Mouse (Mus musculus) forebrain, embryonic 15.5 days (tissue): ENCODE measurements around the gene Hnrnpul1. TPM values are rescaled to one million over a fixed set of nuclear protein-coding genes. Genes with fewer than 3 reads are reported as not detected.
A peak's percentile ranks its signal among the peaks of the same experiment; 100 is the strongest.

Experiments
- ATAC-seq: fragments of 200-750 bp; cut with Nextera tagmentation; replicated peaks from 2 replicates; pipeline ENCODE4 v1.8.0; 2017; ENCODE audit warnings: mild to moderate bottlenecking, moderate TSS enrichment, moderate library complexity
- H3K27ac ChIP-seq: fragments of 300-500 bp; sonication (generic); replicated peaks from 2 replicates; pipeline ENCODE4 v1.5.1; 2015; ENCODE audit warnings: mild to moderate bottlenecking, inconsistent platforms
- H3K27me3 ChIP-seq: fragments of 300-500 bp; sonication (generic); 2 replicates; pipeline ENCODE4 v1.6.1; 2015; ENCODE audit warnings: inconsistent platforms
- H3K36me3 ChIP-seq: fragments of 300-500 bp; sonication (generic); 2 replicates; pipeline ENCODE4 v1.6.1; 2015; ENCODE audit warnings: mild to moderate bottlenecking, inconsistent platforms
- H3K4me1 ChIP-seq: fragments of 300-500 bp; sonication (generic); 2 replicates; pipeline ENCODE4 v1.6.1; 2015; ENCODE audit warnings: inconsistent platforms
- H3K4me2 ChIP-seq: fragments of 300-500 bp; sonication (generic); replicated peaks from 2 replicates; pipeline ENCODE4 v1.6.1; 2015; ENCODE audit warnings: mild to moderate bottlenecking, inconsistent platforms
- H3K4me3 ChIP-seq: fragments of 300-500 bp; sonication (generic); 2 replicates; pipeline ENCODE4 v1.5.1; 2015; ENCODE audit warnings: mild to moderate bottlenecking, inconsistent platforms
- H3K9ac ChIP-seq: fragments of 300-500 bp; sonication (generic); replicated peaks from 2 replicates; pipeline ENCODE4 v1.6.1; 2015; ENCODE audit warnings: mild to moderate bottlenecking, inconsistent platforms
- H3K9me3 ChIP-seq: fragments of 300-500 bp; sonication (generic); 2 replicates; pipeline ENCODE4 v1.6.1; 2016; ENCODE audit warnings: inconsistent platforms
- WGBS: fragments of 180-500 bp; shearing (Covaris S2); methylation state at CpG from one replicate; pipeline ENCODE4 v1.1.7; 2015; ENCODE audit warnings: mixed read lengths; 5-methylcytosine and 5-hydroxymethylcytosine counted together
- polyA plus RNA-seq: library from polyadenylated mRNA; unstranded; fragments of >200 nt; fragmentation: Nextera tagmentation; extraction: Ambion mirVana; gene quantifications from 2 replicates; pipeline ENCODE4 v1.2.1, GENCODE M21; 2015

The Hnrnpul1 gene
- polyA plus RNA-seq, 1 experiment from 2014 or later: 51.8 TPM

DNA sequence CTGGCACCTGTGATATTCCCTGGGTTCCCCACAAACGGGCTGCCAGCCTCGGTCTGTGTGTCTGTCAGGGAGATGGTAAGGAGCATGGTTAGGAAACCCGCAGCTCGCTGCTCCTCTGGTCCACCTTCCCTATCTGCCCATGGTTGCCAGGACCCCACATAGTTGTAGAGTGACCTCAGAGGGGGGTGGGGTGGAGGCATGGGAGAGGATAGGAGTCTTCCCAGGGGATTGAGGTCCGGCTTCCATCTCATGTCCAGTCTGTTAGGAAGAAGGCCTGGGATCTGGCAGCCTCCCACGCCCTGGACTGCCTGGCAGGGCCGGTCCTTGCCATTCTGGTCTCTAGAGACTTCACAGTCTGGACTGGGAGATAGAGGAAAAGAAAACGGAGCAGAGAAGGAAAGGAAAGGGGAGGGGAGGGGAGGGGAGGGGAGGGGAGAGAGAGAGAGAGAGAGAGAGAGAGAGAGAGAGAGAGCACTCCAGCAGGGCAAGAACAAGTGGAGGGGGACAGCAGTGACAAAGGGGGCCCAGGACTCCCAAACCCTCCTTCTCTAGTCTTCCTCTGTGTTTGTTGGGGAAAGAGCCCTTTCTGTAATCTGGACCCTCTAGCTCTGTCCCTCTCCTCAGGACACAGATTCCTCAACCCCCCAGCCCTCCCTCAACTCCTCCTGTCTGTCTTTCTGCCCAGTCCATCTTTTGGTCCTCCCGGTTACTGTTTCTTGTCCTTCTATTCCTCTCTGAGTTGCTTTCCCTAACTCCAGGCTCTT, 33.1 kb upstream of the Hnrnpul1 start:
- H3K27ac ChIP-seq: peak overlapping the region; percentile 36; the same call in 1 of the 2 replicates
- WGBS: 15% methylated on average over 9 of the region's 9 CpGs
- no peaks in the 10 kb centered on the region for H3K27me3 ChIP-seq
- peak; percentile 28; the same call in 1 of the 2 replicates for ATAC-seq
- peak overlapping the region; percentile 48 for H3K9ac ChIP-seq
- no peaks in the 10 kb centered on the region for H3K36me3 ChIP-seq
- H3K4me3 ChIP-seq: peak overlapping the region; percentile 45
- peaks cover 15% of the 10 kb centered on the region for H3K4me1 ChIP-seq
- no peaks in the 10 kb centered on the region for H3K9me3 ChIP-seq
- peak overlapping the region; percentile 81 for H3K4me2 ChIP-seq

DNA sequence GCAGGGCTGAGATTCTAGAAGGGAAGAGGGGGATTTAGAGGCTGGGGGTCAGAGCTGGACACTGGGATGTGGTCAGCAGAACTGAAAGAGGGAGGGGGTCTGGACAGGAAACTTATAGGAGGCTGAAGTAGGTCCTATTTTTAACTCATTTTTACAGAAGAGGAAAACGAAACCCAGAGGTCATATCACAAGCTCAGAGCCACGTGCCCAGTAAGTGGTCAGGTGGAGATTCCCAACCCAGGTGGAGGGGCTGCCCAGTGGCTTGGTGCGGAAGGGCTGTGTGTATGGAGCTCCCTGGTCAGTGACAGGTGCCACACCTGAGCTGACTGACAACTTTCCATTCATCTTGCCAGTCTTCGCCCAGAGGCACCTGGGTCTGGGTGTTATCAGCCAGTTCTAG, 32.4 kb upstream of the Hnrnpul1 start:
- ATAC-seq: no peak
- H3K9ac ChIP-seq: no peak overlapping the region
- H3K27me3 ChIP-seq: no peaks in the 10 kb centered on the region
- WGBS: 74% methylated on average over 4 of the region's 4 CpGs
- H3K4me2 ChIP-seq: no peak overlapping the region
- H3K9me3 ChIP-seq: no peaks in the 10 kb centered on the region
- no peak overlapping the region for H3K4me3 ChIP-seq
- H3K36me3 ChIP-seq: no peaks in the 10 kb centered on the region
- no peak overlapping the region for H3K27ac ChIP-seq
- H3K4me1 ChIP-seq: peaks cover 20% of the 10 kb centered on the region

GRCm38 (mm10) chr7:25785752-25786151, 31.2 kb upstream of the Hnrnpul1 start:
- H3K4me3 ChIP-seq: no peak overlapping the region
- no peak for ATAC-seq
- no peak overlapping the region for H3K9ac ChIP-seq
- H3K27me3 ChIP-seq: no peaks in the 10 kb centered on the region
- H3K4me2 ChIP-seq: no peak overlapping the region
- WGBS: 71% methylated on average over 4 of the region's 4 CpGs
- no peaks in the 10 kb centered on the region for H3K36me3 ChIP-seq
- H3K9me3 ChIP-seq: no peaks in the 10 kb centered on the region
- no peak overlapping the region for H3K27ac ChIP-seq
- H3K4me1 ChIP-seq: peaks cover 28% of the 10 kb centered on the region

DNA sequence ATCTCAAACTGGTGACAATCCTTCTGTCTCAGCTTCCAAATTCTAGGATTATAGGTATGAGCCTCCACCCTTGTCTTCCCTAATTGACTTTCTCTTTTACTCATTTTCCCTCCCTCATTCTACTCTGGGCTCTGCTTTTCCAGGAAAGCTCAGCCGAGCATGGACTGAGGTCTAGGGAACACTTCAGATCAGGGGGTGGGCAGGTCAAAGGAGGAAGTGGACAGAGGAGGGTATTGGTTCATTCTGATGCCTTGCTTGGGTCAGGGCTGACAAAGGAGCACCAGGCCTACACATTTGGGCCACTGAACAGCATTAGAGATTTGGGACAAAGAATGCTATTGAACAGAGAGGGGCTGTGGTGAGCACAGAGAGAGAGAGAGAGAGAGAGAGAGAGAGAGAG, 30.3 kb upstream of the Hnrnpul1 start:
- Histone ChIP-seq H3K4me1 (peaks cover 32% of the 10 kb centered on the region), H3K9me3 (no peaks in the 10 kb centered on the region), H3K36me3 (no peaks in the 10 kb centered on the region), H3K27ac (no peak overlapping the region), H3K9ac (no peak overlapping the region), H3K4me2 (no peak overlapping the region), H3K4me3 (no peak overlapping the region), H3K27me3 (no peaks in the 10 kb centered on the region)
- ATAC-seq: no peak
- WGBS: 44% methylated on average over 1 of the region's 1 CpGs

- no peak overlapping the region for H3K27ac ChIP-seq
- H3K9me3 ChIP-seq: no peaks in the 10 kb centered on the region
- H3K4me1 ChIP-seq: peaks cover 31% of the 10 kb centered on the region
- H3K4me2 ChIP-seq: no peak overlapping the region
- H3K4me3 ChIP-seq: no peak overlapping the region
- no peak for ATAC-seq
- H3K9ac ChIP-seq: no peak overlapping the region
- H3K27me3 ChIP-seq: no peaks in the 10 kb centered on the region
- H3K36me3 ChIP-seq: no peaks in the 10 kb centered on the region
- 77% methylated on average over 8 of the region's 8 CpGs for WGBS
Observed at GRCm38 (mm10) chr7:25783746-25784145, 29.2 kb upstream of the Hnrnpul1 start.

DNA sequence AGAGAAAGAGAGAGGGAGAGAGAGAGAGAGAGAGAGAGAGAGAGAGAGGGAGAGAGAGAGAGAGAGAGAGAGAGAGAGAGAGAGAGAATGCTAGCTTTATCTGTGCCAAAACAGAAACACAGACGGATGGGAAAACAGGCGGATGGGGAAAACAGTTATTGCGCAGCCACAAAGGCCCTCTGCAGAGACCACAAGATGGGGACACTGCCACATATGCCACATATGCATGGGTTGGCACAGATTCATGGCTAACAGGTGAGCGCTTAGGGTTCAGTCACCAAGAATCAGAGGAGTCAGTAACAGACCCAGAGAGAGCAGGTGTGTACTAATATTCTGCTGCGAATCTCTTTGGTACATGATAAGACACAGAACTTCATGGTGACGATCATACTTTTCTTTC, 28.2 kb upstream of the Hnrnpul1 start:
- Histone ChIP-seq H3K4me3 (no peak overlapping the region), H3K36me3 (no peaks in the 10 kb centered on the region), H3K9me3 (no peaks in the 10 kb centered on the region), H3K9ac (no peak overlapping the region), H3K27ac (peak overlapping the region; percentile 46), H3K4me1 (peaks cover 21% of the 10 kb centered on the region), H3K27me3 (no peaks in the 10 kb centered on the region), H3K4me2 (no peak overlapping the region)
- WGBS: 60% methylated on average over 6 of the region's 6 CpGs
- no peak for ATAC-seq

DNA sequence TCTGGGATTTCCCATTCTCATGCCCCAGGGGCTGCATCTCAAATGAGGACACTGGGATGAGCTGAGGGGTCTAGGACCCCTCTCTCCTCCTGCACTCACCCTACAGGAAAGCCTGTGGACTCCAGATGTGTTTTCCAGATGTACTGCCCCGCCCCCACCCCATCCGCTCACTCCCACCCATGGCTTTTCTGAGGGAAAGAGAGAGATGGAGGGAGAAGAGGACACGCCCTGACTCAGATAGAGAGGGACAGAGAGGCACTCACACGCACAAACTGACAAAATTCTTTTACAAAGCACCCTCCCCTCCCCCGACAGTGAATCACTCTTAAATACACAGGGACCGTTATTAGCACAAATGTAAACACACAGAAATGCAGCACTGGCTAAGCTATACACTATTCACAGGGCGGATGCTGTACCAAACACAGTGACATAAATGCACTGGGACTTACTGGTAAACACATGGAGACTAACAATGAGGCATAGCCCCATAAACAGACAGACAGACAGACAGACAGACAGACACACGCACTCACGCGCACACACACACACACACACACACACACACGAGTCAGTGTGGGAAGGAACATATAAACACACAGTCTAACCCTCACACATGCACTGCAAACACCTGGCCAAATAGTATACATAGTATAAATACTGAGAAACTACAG, 27.5 kb upstream of the Hnrnpul1 start:
- H3K27ac ChIP-seq: peak overlapping the region; percentile 53
- H3K9ac ChIP-seq: no peak overlapping the region; the same call in 1 of the 2 replicates
- peak overlapping the region; percentile 56 for H3K4me2 ChIP-seq
- peak; percentile 51; the same call in 1 of the 2 replicates for ATAC-seq
- no peaks in the 10 kb centered on the region for H3K36me3 ChIP-seq
- H3K27me3 ChIP-seq: no peaks in the 10 kb centered on the region
- 56% methylated on average over 11 of the region's 11 CpGs for WGBS
- peaks cover 17% of the 10 kb centered on the region for H3K4me1 ChIP-seq
- no peaks in the 10 kb centered on the region for H3K9me3 ChIP-seq
- peak overlapping the region; percentile 31 for H3K4me3 ChIP-seq

- ATAC-seq: peak; percentile 72
- Histone ChIP-seq H3K27me3 (no peaks in the 10 kb centered on the region), H3K4me2 (peak overlapping the region; percentile 56), H3K4me3 (peak overlapping the region; percentile 31), H3K36me3 (no peaks in the 10 kb centered on the region), H3K9ac (no peak overlapping the region; the same call in 1 of the 2 replicates), H3K9me3 (no peaks in the 10 kb centered on the region), H3K4me1 (peaks cover 17% of the 10 kb centered on the region), H3K27ac (peak overlapping the region; percentile 53)
- 15% methylated on average over 30 of the region's 33 CpGs for WGBS
Observed at GRCm38 (mm10) chr7:25781321-25781936, 26.9 kb upstream of the Hnrnpul1 start.

GRCm38 (mm10) chr7:25780753-25781152, 26.2 kb upstream of the Hnrnpul1 start:
- Histone ChIP-seq H3K27me3 (no peaks in the 10 kb centered on the region), H3K27ac (peak overlapping the region; percentile 53)

GRCm38 (mm10) chr7:25780021-25780420, 25.5 kb upstream of the Hnrnpul1 start:
- Histone ChIP-seq H3K27ac (no peak overlapping the region), H3K4me1 (peaks cover 17% of the 10 kb centered on the region), H3K4me2 (no peak overlapping the region), H3K9ac (no peak overlapping the region), H3K36me3 (no peaks in the 10 kb centered on the region), H3K9me3 (no peaks in the 10 kb centered on the region), H3K4me3 (no peak overlapping the region), H3K27me3 (no peaks in the 10 kb centered on the region)
- ATAC-seq: no peak
- WGBS: 86% methylated on average over 5 of the region's 5 CpGs

More at GRCm38 (mm10) chr7:25780753-25781152, 26.2 kb upstream of the Hnrnpul1 start:
- H3K4me2 ChIP-seq: no peak overlapping the region
- peaks cover 17% of the 10 kb centered on the region for H3K4me1 ChIP-seq
- 46% methylated on average over 4 of the region's 4 CpGs for WGBS
- no peaks in the 10 kb centered on the region for H3K9me3 ChIP-seq
- no peak overlapping the region for H3K4me3 ChIP-seq
- no peaks in the 10 kb centered on the region for H3K36me3 ChIP-seq
- ATAC-seq: no peak
- no peak overlapping the region for H3K9ac ChIP-seq

DNA sequence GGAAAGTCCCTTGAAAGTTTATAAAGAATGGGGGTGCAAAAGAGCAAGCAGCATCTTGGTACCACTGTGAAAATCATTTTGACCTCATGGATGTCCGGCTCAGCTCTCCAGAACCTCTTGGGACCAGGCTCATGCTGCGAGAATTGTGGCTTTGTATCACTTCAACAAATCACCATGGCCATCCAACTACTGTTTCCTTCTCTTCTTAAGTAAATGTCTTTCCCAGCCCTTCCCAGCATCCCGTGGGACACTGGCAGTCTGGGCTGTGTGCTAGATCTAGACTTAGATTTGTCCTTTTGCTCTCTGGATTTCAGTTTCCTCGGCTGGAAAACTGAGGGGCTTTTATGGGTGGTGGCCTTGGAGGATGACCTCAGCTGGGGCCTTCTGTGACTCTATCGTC, 13.7 kb upstream of the Hnrnpul1 start:
- no peak for ATAC-seq
- 90% methylated on average over 5 of the region's 5 CpGs for WGBS
- H3K9ac ChIP-seq: no peak overlapping the region
- no peaks in the 10 kb centered on the region for H3K36me3 ChIP-seq
- H3K4me2 ChIP-seq: no peak overlapping the region
- H3K27ac ChIP-seq: no peak overlapping the region
- H3K4me1 ChIP-seq: no peaks in the 10 kb centered on the region
- no peak overlapping the region for H3K4me3 ChIP-seq
- no peaks in the 10 kb centered on the region for H3K9me3 ChIP-seq
- no peaks in the 10 kb centered on the region for H3K27me3 ChIP-seq

DNA sequence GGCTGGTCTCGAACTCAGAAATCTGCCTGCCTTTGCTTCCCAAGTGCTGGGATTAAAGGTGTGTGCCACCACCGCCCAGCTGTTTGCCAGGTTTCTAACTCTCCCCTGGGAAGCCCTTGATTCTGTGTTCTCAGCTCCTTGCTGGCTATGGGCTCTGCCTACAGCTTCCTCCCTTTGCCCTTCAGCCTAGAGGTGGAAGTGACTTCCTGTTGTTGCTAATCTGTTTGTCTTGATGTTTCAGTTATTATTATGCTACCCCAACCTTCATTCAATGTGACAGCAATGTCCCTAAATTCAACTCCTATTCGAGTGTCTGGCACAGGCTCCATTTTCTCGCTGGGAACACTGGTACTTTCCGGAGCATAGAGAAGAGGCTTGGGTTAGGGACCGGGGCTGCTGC, 11.6 kb upstream of the Hnrnpul1 start:
- Histone ChIP-seq H3K4me3 (no peak overlapping the region), H3K4me2 (no peak overlapping the region), H3K36me3 (no peaks in the 10 kb centered on the region), H3K27me3 (no peaks in the 10 kb centered on the region), H3K4me1 (peaks cover 4% of the 10 kb centered on the region), H3K27ac (no peak overlapping the region), H3K9ac (no peak overlapping the region), H3K9me3 (no peaks in the 10 kb centered on the region)
- 90% methylated on average over 6 of the region's 6 CpGs for WGBS
- no peak for ATAC-seq
